In genomic region chr19:28902111-28902510, GRCm38 (mm10) we compare ENCODE assay signal across 29 mouse cellular contexts.
DNase-seq lines count a peak whose midpoint lies in the region; ATAC-seq and TF ChIP-seq lines count a peak whose summit lies in the region.
"Had no signal": no experiment of that assay in that cellular context is flagged by ENCODE, and none has a peak within 500 bp of the region (broad histone marks: within the 10 kb centered on the region; RNA-seq: fewer than 3 reads in every experiment).

No protein-coding gene starts in this region.

- H3K9ac ChIP-seq in kidney, postnatal 0 days (ENCODE audit: low read depth, low read length): no peak overlapping the region
- H3K9ac ChIP-seq: forebrain, embryonic 12.5 days; heart, embryonic 13.5 days; hindbrain, embryonic 12.5 days; limb, embryonic 15.5 days; liver, embryonic 15.5 days; lung, embryonic 15.5 days; midbrain, embryonic 15.5 days had no signal

- H3K27ac ChIP-seq in kidney, postnatal 0 days: no peak overlapping the region
- H3K27ac ChIP-seq in olfactory bulb, adult 2 months (ENCODE audit: insufficient read depth, low read depth, low read length): peak overlapping the region; percentile 27; the same call in 1 of the 2 replicates
- H3K27ac ChIP-seq: embryonic facial prominence, embryonic 13.5 days; forebrain, embryonic 12.5 days; heart, adult 2 months; heart, embryonic 13.5 days; hindbrain, embryonic 12.5 days; limb, embryonic 15.5 days; liver, embryonic 15.5 days; lung, embryonic 15.5 days; midbrain, embryonic 15.5 days had no signal

- H3K36me3 ChIP-seq in kidney, postnatal 0 days (ENCODE audit: insufficient read depth, low read length): no peaks in the 10 kb centered on the region
- H3K36me3 ChIP-seq: embryonic facial prominence, embryonic 13.5 days; forebrain, embryonic 12.5 days; heart, embryonic 13.5 days; hindbrain, embryonic 12.5 days; limb, embryonic 15.5 days; liver, embryonic 15.5 days; lung, embryonic 15.5 days; midbrain, embryonic 15.5 days had no signal

- no peak for TF ChIP-seq POLR2A in olfactory bulb, adult 2 months (IDR thresholded peaks at IDR 0.05; ENCODE audit: insufficient read depth, low read depth, low read length)

- no peak for ATAC-seq in kidney, postnatal 0 days (replicated peaks; ENCODE audit: low FRiP score, low read depth)
- peak; percentile 60 for ATAC-seq in Patski
- ATAC-seq: midbrain, embryonic 15.5 days had no signal

- peak; percentile 20 for DNase-seq in cerebellum, postnatal 14 days
- DNase-seq in cerebellum, adult 11 months: no peak
- peak; percentile 60 for DNase-seq in kidney, postnatal 0 days (ENCODE audit: low spot score)
- no peak for DNase-seq in kidney, postnatal 10 days
- peak; percentile 6 for DNase-seq in Patski (ENCODE audit: low read depth, low spot score)
- no peak for DNase-seq in natural killer cell, adult 2 months (ENCODE audit: low spot score in 2 of 2)
- DNase-seq: adrenal gland, adult 2 months; cerebellum, adult 11-12 months; cerebellum, postnatal 36 days; embryo, embryonic 11 days; gastrocnemius, postnatal 36 days; heart, adult 2 months; heart, postnatal 14 days; kidney, adult 9 months; lung, postnatal 36 days; thymus, adult 18-20 months; thymus, postnatal 36 days had no signal

- no peaks in the 10 kb centered on the region for H3K4me1 ChIP-seq in kidney, postnatal 0 days (replicated peaks; ENCODE audit: insufficient read depth, low read length)
- H3K4me1 ChIP-seq in olfactory bulb, adult 2 months (ENCODE audit: control insufficient read depth, insufficient read depth, low read length): peaks cover 15% of the 10 kb centered on the region
- H3K4me1 ChIP-seq: liver, embryonic 15.5 days; midbrain, embryonic 15.5 days had no signal

- TF ChIP-seq CTCF in kidney, postnatal 0 days (IDR thresholded peaks at IDR 0.05; ENCODE audit: low read depth): no peak
- TF ChIP-seq CTCF in Patski (IDR thresholded peaks at IDR 0.05): no peak
- no peak for TF ChIP-seq CTCF in olfactory bulb, adult 2 months (IDR thresholded peaks at IDR 0.05; ENCODE audit: insufficient read depth, low read depth, low read length)

- no peaks in the 10 kb centered on the region for H3K9me3 ChIP-seq in kidney, postnatal 0 days (replicated peaks; ENCODE audit: low read length)
- H3K9me3 ChIP-seq: embryonic facial prominence, embryonic 13.5 days; forebrain, embryonic 12.5 days; heart, embryonic 13.5 days; hindbrain, embryonic 12.5 days; limb, embryonic 15.5 days; liver, embryonic 15.5 days; lung, embryonic 15.5 days; midbrain, embryonic 15.5 days had no signal

- in situ Hi-C loops in Patski (cut with MboI; ENCODE audit: low pct_unique_long_range_greater_than_20kb): no loop called here

- no peak overlapping the region for H3K4me2 ChIP-seq in kidney, postnatal 0 days (ENCODE audit: low read length)
- H3K4me2 ChIP-seq: embryonic facial prominence, embryonic 13.5 days; forebrain, embryonic 12.5 days; heart, embryonic 13.5 days; hindbrain, embryonic 12.5 days; limb, embryonic 15.5 days; liver, embryonic 15.5 days; lung, embryonic 15.5 days; midbrain, embryonic 15.5 days had no signal

- POLR2A ChIA-PET in Patski (lab: Charles Lee): interaction anchor here (0.6 kb wide), 1 partner anchor 140 kb away, joined by 3 read pairs; no protein-coding TSS in a partner anchor

- WGBS in kidney, postnatal 0 days: 31% methylated on average over 2 of the region's 2 CpGs
- WGBS in olfactory bulb, adult 2 months: 83% methylated on average over 2 of the region's 2 CpGs

- no peaks in the 10 kb centered on the region for H3K27me3 ChIP-seq in kidney, postnatal 0 days (ENCODE audit: insufficient read depth, low read length)
- H3K27me3 ChIP-seq in Patski: peaks cover 59% of the 10 kb centered on the region
- H3K27me3 ChIP-seq: embryonic facial prominence, embryonic 13.5 days; forebrain, embryonic 12.5 days; heart, embryonic 13.5 days; hindbrain, embryonic 12.5 days; limb, embryonic 15.5 days; liver, embryonic 15.5 days; lung, embryonic 15.5 days; midbrain, embryonic 15.5 days had no signal

- CTCF ChIA-PET in Patski (lab: Charles Lee): interaction anchor here (0.7 kb wide), 1 partner anchor 9 kb away, joined by 3 read pairs; no protein-coding TSS in a partner anchor

- H3K4me3 ChIP-seq in kidney, postnatal 0 days (replicated peaks; ENCODE audit: low read depth, low read length): no peak overlapping the region
- no peak overlapping the region for H3K4me3 ChIP-seq in olfactory bulb, adult 2 months (ENCODE audit: insufficient read depth, low read depth, low read length)
- H3K4me3 ChIP-seq: embryonic facial prominence, embryonic 13.5 days; erythroblast, embryonic 14.5 days; forebrain, embryonic 12.5 days; heart, adult 2 months; heart, embryonic 13.5 days; hindbrain, embryonic 12.5 days; limb, embryonic 15.5 days; liver, embryonic 15.5 days; lung, embryonic 15.5 days; megakaryocyte, embryonic 14.5 days; midbrain, embryonic 15.5 days; myocyte had no signal

Comparison
In these comparisons a context has a peak if more than half of its experiments do, and no peak if none do; other contexts are left out.
1. DNase-seq: peak in cerebellum, postnatal 14 days (2 of 2), kidney, postnatal 0 days (single experiment) and Patski (single experiment); none in cerebellum, adult 11 months (single experiment), kidney, postnatal 10 days (single experiment) and natural killer cell, adult 2 months (0 of 2).